Mouse (Mus musculus) frontal cortex, postnatal 36 days (tissue): Measurements from ENCODE around the gene Ppib.
A peak's percentile ranks its signal among the peaks of the same experiment; 100 is the strongest.

Experiments used
- DNase-seq, 2 experiments: peaks; one replicate each; pipeline ENCODE4 v3.0.0; 2022; ENCODE audit warnings: low spot score in 2 of 2

Ppib gene

GRCm38 (mm10) chr9:66059583-66060307, at the start of gene Ppib:
Gene Ppib (plus strand): TSS chr9:66060222.
- DNase-seq, result peak; percentile 97 to 99

- DNase-seq, result no peak
Observed at GRCm38 (mm10) chr9:66020601-66021000, 39.4 kb upstream of the Ppib start.

- DNase-seq, result peak; percentile 46 to 68
Observed at GRCm38 (mm10) chr9:66038082-66038481, 21.9 kb upstream of the Ppib start.

- DNase-seq, result no peak
Observed at GRCm38 (mm10) chr9:66038581-66038980, 21.4 kb upstream of the Ppib start.

GRCm38 (mm10) chr9:66039290-66039689, 20.7 kb upstream of the Ppib start:
- DNase-seq, result peak; percentile 40 to 41

- DNase-seq, result peak in 1 of 2 experiments; percentile 50
Observed at GRCm38 (mm10) chr9:66040801-66041200, 19.2 kb upstream of the Ppib start.

- no peak for DNase-seq
Observed at GRCm38 (mm10) chr9:66042331-66042730, 17.7 kb upstream of the Ppib start.

- DNase-seq, result no peak
Observed at GRCm38 (mm10) chr9:66043241-66043640, 16.8 kb upstream of the Ppib start.

GRCm38 (mm10) chr9:66049931-66050601, 10.0 kb upstream of the Ppib start:
- no peak for DNase-seq

GRCm38 (mm10) chr9:66051493-66051892, 8.5 kb upstream of the Ppib start:
- no peak for DNase-seq

- no peak for DNase-seq
Observed at GRCm38 (mm10) chr9:66052731-66053130, 7.3 kb upstream of the Ppib start.

GRCm38 (mm10) chr9:66053620-66054019, 6.4 kb upstream of the Ppib start:
- no peak for DNase-seq

GRCm38 (mm10) chr9:66060308-66060647, 256 bp downstream of the Ppib start:
- DNase-seq, result no peak

- DNase-seq, result no peak
Observed at GRCm38 (mm10) chr9:66060986-66061385, 964 bp downstream of the Ppib start.

GRCm38 (mm10) chr9:66061656-66062055, 1.6 kb downstream of the Ppib start:
- no peak for DNase-seq

- no peak for DNase-seq
Observed at GRCm38 (mm10) chr9:66063446-66063845, 3.4 kb downstream of the Ppib start.

- DNase-seq, result no peak
Observed at GRCm38 (mm10) chr9:66064316-66064715, 4.3 kb downstream of the Ppib start.

GRCm38 (mm10) chr9:66066791-66067190, 6.8 kb downstream of the Ppib start:
- DNase-seq, result no peak

- DNase-seq, result no peak
Observed at GRCm38 (mm10) chr9:66067542-66067941, 7.5 kb downstream of the Ppib start.

- DNase-seq, result no peak
Observed at GRCm38 (mm10) chr9:66068056-66068455, 8.0 kb downstream of the Ppib start.

- no peak for DNase-seq
Observed at GRCm38 (mm10) chr9:66068971-66069391, 9.0 kb downstream of the Ppib start.

- peak; percentile 57 to 61 for DNase-seq
Observed at GRCm38 (mm10) chr9:66069583-66069982, 9.6 kb downstream of the Ppib start, which contains the start of gene Snx22. Gene Snx22 (minus strand): TSS chr9:66069719.

GRCm38 (mm10) chr9:66070151-66070550, 10.1 kb downstream of the Ppib start:
- DNase-seq, result no peak
